Mouse (Mus musculus) mouse trophoblast stem cell (cell line): ENCODE data around the gene Flnc.

Experiments
- in situ Hi-C, 2 experiments: fragments of 300-500 bp; cut with MseI, MboI; formaldehyde crosslinking; loops; 2 replicates in 1 of 2; 3 replicates in 1 of 2; pipeline ENCODE4 v1.15.1; 2025

Gene Flnc

GRCm38 (mm10) chr6:29484716-29485559, 51.9 kb downstream of the Flnc start:
- in situ Hi-C loops = no loop called here

GRCm38 (mm10) chr6:29485951-29486350, 52.9 kb downstream of the Flnc start:
- in situ Hi-C loops = no loop called here

- in situ Hi-C loops = no loop called here
These were observed 61.0 kb downstream of the Flnc start for GRCm38 (mm10) chr6:29494101-29494500.

- in situ Hi-C loops = no loop called here
These were observed 63.2 kb downstream of the Flnc start for GRCm38 (mm10) chr6:29496270-29496669.

GRCm38 (mm10) chr6:29497791-29498190, 64.7 kb downstream of the Flnc start:
- in situ Hi-C loops = no loop called here

- in situ Hi-C loops = no loop called here
These were observed 67.1 kb downstream of the Flnc start for GRCm38 (mm10) chr6:29500177-29500576.

GRCm38 (mm10) chr6:29500810-29501209, 67.8 kb downstream of the Flnc start:
- in situ Hi-C loops = no loop called here

- in situ Hi-C loops = no loop called here
These were observed 68.5 kb downstream of the Flnc start for GRCm38 (mm10) chr6:29501599-29501998.

GRCm38 (mm10) chr6:29505493-29505892, 72.4 kb downstream of the Flnc start:
- in situ Hi-C loops = no loop called here

- in situ Hi-C loops = no loop called here
These were observed 73.8 kb downstream of the Flnc start for GRCm38 (mm10) chr6:29506834-29507233.

GRCm38 (mm10) chr6:29507447-29508309, 74.6 kb downstream of the Flnc start, which contains the start of gene Kcp:
TSS of gene Kcp (minus strand) at chr6:29507952.
- in situ Hi-C loops = no loop called here

- in situ Hi-C loops = no loop called here
These were observed 76.0 kb downstream of the Flnc start for GRCm38 (mm10) chr6:29509086-29509485.
